Mouse (Mus musculus): ENCODE measurements around the gene Foxf2.

- TF ChIP-seq ZC3H11A (IDR thresholded peaks at IDR 0.05; ENCODE audit: borderline replicate concordance, low read depth, low read length) (no peak), HCFC1 (IDR thresholded peaks at IDR 0.05; ENCODE audit: borderline replicate concordance, insufficient read depth, low read length) (no peak)
Observed at GRCm38 (mm10) chr13:31578389-31578788, 47.2 kb upstream of the Foxf2 start.
